Mouse (Mus musculus): ENCODE measurements around the gene Rnf227. TPM values are rescaled to one million over a fixed set of nuclear protein-coding genes. Genes with fewer than 3 reads are reported as not detected.
A peak's percentile ranks its signal among the peaks of the same experiment; 100 is the strongest.

Gene Rnf227
- polyA plus RNA-seq, 1 experiment, result not detected

GRCm38 (mm10) chr11:69366855-69367615 lies 26.8 kb downstream of the Rnf227 start:
- TF ChIP-seq CTCF (IDR thresholded peaks at IDR 0.05; ENCODE audit: insufficient read depth, low read depth, low read length) (no peak), POLR2A (IDR thresholded peaks at IDR 0.05; ENCODE audit: insufficient read depth, low read depth, low read length) (no peak)
- Histone ChIP-seq H3K27ac (ENCODE audit: insufficient read depth, low read depth, low read length) (peak overlapping the region; percentile 98), H3K4me1 (ENCODE audit: control insufficient read depth, insufficient read depth, low read length) (peaks cover 40% of the 10 kb centered on the region), H3K4me3 (ENCODE audit: insufficient read depth, low read depth, low read length) (peak overlapping the region; percentile 65)
- WGBS, result under 1% methylated on average over 22 of the region's 22 CpGs

DNA sequence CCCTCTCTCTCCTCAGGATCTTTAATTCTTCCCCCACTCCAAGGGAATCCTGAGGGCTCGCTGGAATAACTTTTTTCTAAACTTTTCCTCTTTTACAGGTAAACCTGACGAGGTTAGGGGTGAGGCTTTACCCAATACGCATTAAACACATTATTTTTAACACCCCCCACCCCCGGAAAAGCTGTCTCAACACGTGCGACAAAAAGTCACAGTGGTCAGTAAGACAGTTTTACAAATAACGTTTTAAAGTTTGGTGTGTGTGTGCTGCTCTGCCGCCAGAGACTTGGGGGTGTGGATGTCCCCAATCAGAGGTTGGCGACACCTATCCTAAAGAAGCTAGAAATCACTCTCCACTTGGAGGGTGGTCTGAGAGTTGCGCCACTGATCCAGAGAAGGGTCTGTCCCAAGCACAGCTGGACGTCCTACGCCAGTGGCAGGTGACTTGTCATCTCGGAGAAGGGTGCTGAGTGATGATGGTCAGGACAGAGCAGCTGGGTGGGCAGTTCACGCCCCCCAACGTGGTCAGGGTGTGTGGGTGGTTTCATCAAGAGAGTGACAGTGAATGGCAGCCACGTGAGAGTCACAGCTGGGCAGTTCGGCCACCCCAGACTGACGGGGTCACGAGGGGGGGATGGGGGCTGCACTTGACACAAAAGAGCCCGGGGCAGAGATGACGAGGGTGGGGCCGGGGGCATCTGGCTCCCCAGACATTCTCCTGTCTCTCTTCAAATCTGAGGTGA lies 27.5 kb downstream of the Rnf227 start:
- TF ChIP-seq CTCF (IDR thresholded peaks at IDR 0.05; ENCODE audit: insufficient read depth, low read depth, low read length) (no peak), POLR2A (IDR thresholded peaks at IDR 0.05; ENCODE audit: insufficient read depth, low read depth, low read length) (no peak)
- 1% methylated on average over 22 of the region's 22 CpGs for WGBS
- H3K4me3 ChIP-seq (ENCODE audit: insufficient read depth, low read depth, low read length), result peak overlapping the region; percentile 65
- peaks cover 44% of the 10 kb centered on the region for H3K4me1 ChIP-seq (ENCODE audit: control insufficient read depth, insufficient read depth, low read length)
- peak overlapping the region; percentile 98 for H3K27ac ChIP-seq (ENCODE audit: insufficient read depth, low read depth, low read length)

- H3K4me3 ChIP-seq (ENCODE audit: insufficient read depth, low read depth, low read length), result peak overlapping the region; percentile 65
- WGBS, result under 1% methylated on average over 74 of the region's 106 CpGs
- H3K4me1 ChIP-seq (ENCODE audit: control insufficient read depth, insufficient read depth, low read length), result peaks cover 43% of the 10 kb centered on the region
- H3K27ac ChIP-seq (ENCODE audit: insufficient read depth, low read depth, low read length), result peak overlapping the region; percentile 98
- TF ChIP-seq POLR2A (IDR thresholded peaks at IDR 0.05; ENCODE audit: insufficient read depth, low read depth, low read length), result no peak
- no peak for TF ChIP-seq CTCF (IDR thresholded peaks at IDR 0.05; ENCODE audit: insufficient read depth, low read depth, low read length)
Observed at GRCm38 (mm10) chr11:69368356-69369214, 28.3 kb downstream of the Rnf227 start.

GRCm38 (mm10) chr11:69369215-69369989 lies 29.1 kb downstream of the Rnf227 start, which contains the start of gene Chd3:
Gene Chd3, minus strand, starts transcription at chr11:69369406.
- TF ChIP-seq POLR2A (IDR thresholded peaks at IDR 0.05; ENCODE audit: insufficient read depth, low read depth, low read length) (no peak), CTCF (IDR thresholded peaks at IDR 0.05; ENCODE audit: insufficient read depth, low read depth, low read length) (no peak)
- H3K4me1 ChIP-seq (ENCODE audit: control insufficient read depth, insufficient read depth, low read length), result peaks cover 38% of the 10 kb centered on the region
- H3K27ac ChIP-seq (ENCODE audit: insufficient read depth, low read depth, low read length), result peak within 1 kb of the TSS; percentile 98
- under 1% methylated on average over 13 of the region's 34 CpGs for WGBS
- H3K4me3 ChIP-seq (ENCODE audit: insufficient read depth, low read depth, low read length), result peak within 1 kb of the TSS; percentile 65

DNA sequence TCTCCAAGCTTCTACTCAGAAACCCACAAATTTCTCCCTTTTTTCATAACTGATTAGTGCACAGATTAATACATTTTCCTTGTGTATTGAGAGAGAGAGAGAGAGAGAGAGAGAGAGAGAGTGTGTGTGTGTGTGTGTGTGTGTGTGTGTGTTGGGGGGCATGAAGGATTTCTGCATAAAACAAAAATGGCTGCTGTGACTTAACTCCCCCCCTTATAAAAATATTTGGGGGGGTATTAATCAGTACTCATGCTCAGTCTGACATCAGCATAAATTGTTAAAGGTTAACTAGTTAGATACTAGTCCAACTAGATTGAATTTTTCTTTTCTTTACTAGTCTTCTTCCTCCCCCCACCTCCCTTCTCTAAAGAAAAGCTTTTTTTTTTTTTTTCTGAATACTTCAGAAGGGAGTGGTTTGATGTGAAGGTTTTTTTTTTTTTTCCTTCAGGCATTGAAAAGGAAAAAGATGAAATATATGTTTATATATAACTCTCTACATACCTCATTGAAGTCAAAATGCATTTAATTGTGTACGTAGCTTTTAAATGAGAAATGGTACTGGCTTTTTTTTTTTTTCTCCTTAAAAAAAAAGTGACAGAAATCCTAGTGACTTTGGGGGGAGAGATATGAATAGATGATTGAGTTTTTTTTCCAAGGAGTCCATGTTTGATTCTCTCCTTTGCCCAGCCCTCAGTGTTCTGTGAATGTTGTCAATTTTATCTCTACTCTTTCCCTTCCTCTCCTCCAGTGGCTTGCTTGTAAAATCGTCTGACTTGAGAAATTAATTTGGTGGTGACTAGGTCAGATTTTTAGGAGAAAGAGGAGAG lies 29.9 kb downstream of the Rnf227 start:
- 21% methylated on average over 2 of the region's 2 CpGs for WGBS
- Histone ChIP-seq H3K27ac (ENCODE audit: insufficient read depth, low read depth, low read length) (peak overlapping the region; percentile 48), H3K4me3 (ENCODE audit: insufficient read depth, low read depth, low read length) (no peak overlapping the region)

GRCm38 (mm10) chr11:69370817-69371215 lies 30.6 kb downstream of the Rnf227 start:
- WGBS, result 30% methylated on average over 9 of the region's 9 CpGs
- Histone ChIP-seq H3K27ac (ENCODE audit: insufficient read depth, low read depth, low read length) (peak overlapping the region; percentile 10; the same call in 1 of the 2 replicates), H3K4me1 (ENCODE audit: control insufficient read depth, insufficient read depth, low read length) (peaks cover 23% of the 10 kb centered on the region), H3K4me3 (ENCODE audit: insufficient read depth, low read depth, low read length) (no peak overlapping the region)
- no peak for TF ChIP-seq POLR2A (IDR thresholded peaks at IDR 0.05; ENCODE audit: insufficient read depth, low read depth, low read length)
- no peak for TF ChIP-seq CTCF (IDR thresholded peaks at IDR 0.05; ENCODE audit: insufficient read depth, low read depth, low read length)

More for the DNA sequence above, 29.9 kb downstream of the Rnf227 start:
- TF ChIP-seq POLR2A (IDR thresholded peaks at IDR 0.05; ENCODE audit: insufficient read depth, low read depth, low read length) (no peak), CTCF (IDR thresholded peaks at IDR 0.05; ENCODE audit: insufficient read depth, low read depth, low read length) (no peak)
- H3K4me1 ChIP-seq (ENCODE audit: control insufficient read depth, insufficient read depth, low read length), result peaks cover 30% of the 10 kb centered on the region

- WGBS, result 35% methylated on average over 12 of the region's 12 CpGs
- TF ChIP-seq CTCF (IDR thresholded peaks at IDR 0.05; ENCODE audit: insufficient read depth, low read depth, low read length) (no peak), POLR2A (IDR thresholded peaks at IDR 0.05; ENCODE audit: insufficient read depth, low read depth, low read length) (no peak)
- H3K4me1 ChIP-seq (ENCODE audit: control insufficient read depth, insufficient read depth, low read length), result peaks cover 19% of the 10 kb centered on the region
- no peak overlapping the region for H3K4me3 ChIP-seq (ENCODE audit: insufficient read depth, low read depth, low read length)
- peak overlapping the region; percentile 10; the same call in 1 of the 2 replicates for H3K27ac ChIP-seq (ENCODE audit: insufficient read depth, low read depth, low read length)
Observed at GRCm38 (mm10) chr11:69371601-69372000, 31.3 kb downstream of the Rnf227 start.

All from olfactory bulb, adult 2 months (tissue).